Mouse (Mus musculus) ES-Bruce4 (cell line): Measurements from ENCODE around the gene Traf1. TPM values are rescaled to one million over a fixed set of nuclear protein-coding genes. Genes with fewer than 3 reads are reported as not detected.

Experiments used
- H3K27ac ChIP-seq: 2 replicates; pipeline ENCODE4 v1.5.1; 2012; ENCODE audit warnings: low read length, inconsistent platforms; ENCODE audit not compliant: insufficient read depth
- H3K27me3 ChIP-seq: 2 replicates; pipeline ENCODE4 v1.6.1; 2012; ENCODE audit warnings: mild to moderate bottlenecking, low read length, inconsistent platforms; ENCODE audit not compliant: control insufficient read depth, poor library complexity, insufficient read depth, severe bottlenecking
- H3K36me3 ChIP-seq: 2 replicates; pipeline ENCODE4 v1.6.1; 2012; ENCODE audit warnings: inconsistent platforms, mild to moderate bottlenecking, low read length, moderate library complexity; ENCODE audit not compliant: control insufficient read depth, poor library complexity, insufficient read depth, severe bottlenecking
- H3K4me1 ChIP-seq: one replicate; pipeline ENCODE4 v1.8.1; 2011; ENCODE audit warnings: low read length; ENCODE audit not compliant: control insufficient read depth, insufficient read depth
- H3K4me3 ChIP-seq: 2 replicates; pipeline ENCODE4 v1.5.1; 2011; ENCODE audit warnings: low read depth, mild to moderate bottlenecking, low read length
- H3K9ac ChIP-seq: 2 replicates; pipeline ENCODE4 v1.6.1; 2012; ENCODE audit warnings: low read depth, mild to moderate bottlenecking, inconsistent platforms; ENCODE audit not compliant: poor library complexity, severe bottlenecking
- H3K9me3 ChIP-seq: replicated peaks from 2 replicates; pipeline ENCODE4 v1.6.1; 2012; ENCODE audit warnings: mild to moderate bottlenecking, low read length, inconsistent platforms; ENCODE audit not compliant: control insufficient read depth, poor library complexity, insufficient read depth, severe bottlenecking
- CTCF ChIP-seq: IDR thresholded peaks from one replicate; pipeline ENCODE4 v1.8.1; 2011; ENCODE audit warnings: low read depth, low read length
- EP300 ChIP-seq: IDR thresholded peaks from 2 replicates; pipeline ENCODE4 v1.6.1; 2011; ENCODE audit warnings: low read depth, low read length; ENCODE audit not compliant: insufficient read depth
- POLR2A ChIP-seq: IDR thresholded peaks from one replicate; pipeline ENCODE4 v1.8.1; 2011; ENCODE audit warnings: low read length; ENCODE audit not compliant: insufficient read depth
- polyA plus RNA-seq: library from polyadenylated mRNA; stranded (reverse); fragments of >200 nt; gene quantifications from 2 replicates; pipeline ENCODE4 v1.2.4, GENCODE M21; 2011; ENCODE audit warnings: low read depth; ENCODE audit not compliant: missing spikeins, insufficient read depth, insufficient read length

Gene Traf1
- polyA plus RNA-seq, 1 experiment = 1.2 TPM

GRCm38 (mm10) chr2:34979459-34980011 lies 18.0 kb upstream of the Traf1 start:
- H3K27ac ChIP-seq = no peak overlapping the region
- no peaks in the 10 kb centered on the region for H3K9me3 ChIP-seq
- TF ChIP-seq EP300 = no peak
- TF ChIP-seq CTCF = no peak
- no peak for TF ChIP-seq POLR2A
- H3K4me1 ChIP-seq = no peaks in the 10 kb centered on the region
- H3K36me3 ChIP-seq = no peaks in the 10 kb centered on the region
- H3K4me3 ChIP-seq = no peak overlapping the region
- no peak overlapping the region for H3K9ac ChIP-seq
- H3K27me3 ChIP-seq = no peaks in the 10 kb centered on the region

- TF ChIP-seq CTCF (no peak), EP300 (no peak), POLR2A (no peak)
- no peak overlapping the region for H3K9ac ChIP-seq
These were observed 16.7 kb upstream of the Traf1 start for GRCm38 (mm10) chr2:34978226-34978625.

GRCm38 (mm10) chr2:34976945-34977658 lies 15.5 kb upstream of the Traf1 start:
- Histone ChIP-seq H3K27ac (no peak overlapping the region), H3K9ac (no peak overlapping the region), H3K27me3 (no peaks in the 10 kb centered on the region), H3K4me3 (no peak overlapping the region), H3K4me1 (no peaks in the 10 kb centered on the region), H3K9me3 (no peaks in the 10 kb centered on the region), H3K36me3 (no peaks in the 10 kb centered on the region)
- TF ChIP-seq CTCF (no peak), POLR2A (no peak), EP300 (no peak)

More at GRCm38 (mm10) chr2:34978226-34978625, 16.7 kb upstream of the Traf1 start:
- H3K4me3 ChIP-seq = no peak overlapping the region
- H3K9me3 ChIP-seq = no peaks in the 10 kb centered on the region
- H3K4me1 ChIP-seq = no peaks in the 10 kb centered on the region
- H3K27me3 ChIP-seq = no peaks in the 10 kb centered on the region
- no peaks in the 10 kb centered on the region for H3K36me3 ChIP-seq
- H3K27ac ChIP-seq = no peak overlapping the region

- Histone ChIP-seq H3K4me3 (no peak overlapping the region), H3K4me1 (no peaks in the 10 kb centered on the region), H3K9ac (no peak overlapping the region), H3K36me3 (no peaks in the 10 kb centered on the region), H3K9me3 (no peaks in the 10 kb centered on the region), H3K27ac (no peak overlapping the region), H3K27me3 (no peaks in the 10 kb centered on the region)
- no peak for TF ChIP-seq CTCF
- TF ChIP-seq POLR2A = no peak
- TF ChIP-seq EP300 = no peak
These were observed 14.9 kb upstream of the Traf1 start for GRCm38 (mm10) chr2:34976447-34976846.

- no peak for TF ChIP-seq EP300
- no peak for TF ChIP-seq POLR2A
- no peak for TF ChIP-seq CTCF
- Histone ChIP-seq H3K4me3 (no peak overlapping the region), H3K9me3 (no peaks in the 10 kb centered on the region), H3K4me1 (no peaks in the 10 kb centered on the region), H3K9ac (no peak overlapping the region), H3K27ac (no peak overlapping the region), H3K27me3 (no peaks in the 10 kb centered on the region), H3K36me3 (no peaks in the 10 kb centered on the region)
These were observed 11.5 kb upstream of the Traf1 start for GRCm38 (mm10) chr2:34973087-34973486.
